Mouse (Mus musculus) ES-Bruce4 (cell line): ENCODE data around the gene Ptpn1. TPM values are rescaled to one million over a fixed set of nuclear protein-coding genes. Genes with fewer than 3 reads are reported as not detected.

ENCODE experiments used
- H3K27ac ChIP-seq: 2 replicates; pipeline ENCODE4 v1.5.1; 2012; ENCODE audit warnings: low read length, inconsistent platforms; ENCODE audit not compliant: insufficient read depth
- H3K27me3 ChIP-seq: 2 replicates; pipeline ENCODE4 v1.6.1; 2012; ENCODE audit warnings: mild to moderate bottlenecking, low read length, inconsistent platforms; ENCODE audit not compliant: control insufficient read depth, poor library complexity, insufficient read depth, severe bottlenecking
- H3K36me3 ChIP-seq: 2 replicates; pipeline ENCODE4 v1.6.1; 2012; ENCODE audit warnings: inconsistent platforms, mild to moderate bottlenecking, low read length, moderate library complexity; ENCODE audit not compliant: control insufficient read depth, poor library complexity, insufficient read depth, severe bottlenecking
- H3K4me1 ChIP-seq: one replicate; pipeline ENCODE4 v1.8.1; 2011; ENCODE audit warnings: low read length; ENCODE audit not compliant: control insufficient read depth, insufficient read depth
- H3K4me3 ChIP-seq: 2 replicates; pipeline ENCODE4 v1.5.1; 2011; ENCODE audit warnings: low read depth, mild to moderate bottlenecking, low read length
- H3K9ac ChIP-seq: 2 replicates; pipeline ENCODE4 v1.6.1; 2012; ENCODE audit warnings: low read depth, mild to moderate bottlenecking, inconsistent platforms; ENCODE audit not compliant: poor library complexity, severe bottlenecking
- H3K9me3 ChIP-seq: replicated peaks from 2 replicates; pipeline ENCODE4 v1.6.1; 2012; ENCODE audit warnings: mild to moderate bottlenecking, low read length, inconsistent platforms; ENCODE audit not compliant: control insufficient read depth, poor library complexity, insufficient read depth, severe bottlenecking
- CTCF ChIP-seq: IDR thresholded peaks from one replicate; pipeline ENCODE4 v1.8.1; 2011; ENCODE audit warnings: low read depth, low read length
- EP300 ChIP-seq: IDR thresholded peaks from 2 replicates; pipeline ENCODE4 v1.6.1; 2011; ENCODE audit warnings: low read depth, low read length; ENCODE audit not compliant: insufficient read depth
- POLR2A ChIP-seq: IDR thresholded peaks from one replicate; pipeline ENCODE4 v1.8.1; 2011; ENCODE audit warnings: low read length; ENCODE audit not compliant: insufficient read depth
- polyA plus RNA-seq: library from polyadenylated mRNA; stranded (reverse); fragments of >200 nt; gene quantifications from 2 replicates; pipeline ENCODE4 v1.2.4, GENCODE M21; 2011; ENCODE audit warnings: low read depth; ENCODE audit not compliant: missing spikeins, insufficient read depth, insufficient read length

Ptpn1 gene
- polyA plus RNA-seq, 1 experiment = 51.3 TPM

- Histone ChIP-seq H3K9me3 (no peaks in the 10 kb centered on the region), H3K4me1 (peaks cover 2% of the 10 kb centered on the region), H3K27me3 (no peaks in the 10 kb centered on the region), H3K9ac (no peak overlapping the region), H3K4me3 (no peak overlapping the region), H3K36me3 (no peaks in the 10 kb centered on the region), H3K27ac (no peak overlapping the region)
- TF ChIP-seq POLR2A (no peak), CTCF (no peak), EP300 (no peak)
Observed at GRCm38 (mm10) chr2:167935956-167936355, 4.1 kb downstream of the Ptpn1 start.

DNA sequence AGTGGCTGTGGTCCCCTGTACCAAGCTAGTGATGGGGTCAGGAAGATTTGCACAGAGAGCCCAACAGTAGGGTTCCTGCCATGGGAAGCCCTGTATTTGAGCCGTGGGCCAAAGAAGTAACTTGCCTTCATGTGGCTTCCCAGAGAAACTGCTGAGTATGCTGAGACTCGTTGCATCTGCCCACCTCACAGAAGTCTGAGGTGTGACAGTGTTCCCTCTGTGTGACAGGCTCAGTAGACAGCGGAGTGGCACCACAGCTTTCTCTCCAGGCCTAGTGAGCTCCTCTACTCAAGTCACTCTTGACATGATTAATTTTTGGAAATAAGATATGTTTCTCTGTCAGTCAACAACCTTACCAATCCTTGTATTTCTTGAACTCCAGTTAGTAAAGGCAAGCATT, 6.9 kb downstream of the Ptpn1 start:
- peaks cover 4% of the 10 kb centered on the region for H3K4me1 ChIP-seq
- no peak overlapping the region for H3K4me3 ChIP-seq

GRCm38 (mm10) chr2:167939204-167939603, 7.3 kb downstream of the Ptpn1 start:
- Histone ChIP-seq H3K9ac (no peak overlapping the region), H3K4me1 (peaks cover 4% of the 10 kb centered on the region), H3K9me3 (no peaks in the 10 kb centered on the region), H3K36me3 (no peaks in the 10 kb centered on the region), H3K27me3 (no peaks in the 10 kb centered on the region), H3K4me3 (no peak overlapping the region), H3K27ac (no peak overlapping the region)
- TF ChIP-seq POLR2A (no peak), CTCF (no peak), EP300 (no peak)

More for the DNA sequence above, 6.9 kb downstream of the Ptpn1 start:
- Histone ChIP-seq H3K27me3 (no peaks in the 10 kb centered on the region), H3K27ac (no peak overlapping the region), H3K9me3 (no peaks in the 10 kb centered on the region), H3K36me3 (no peaks in the 10 kb centered on the region), H3K9ac (no peak overlapping the region)
- TF ChIP-seq POLR2A = no peak

- Histone ChIP-seq H3K9me3 (no peaks in the 10 kb centered on the region), H3K4me3 (no peak overlapping the region), H3K27ac (no peak overlapping the region), H3K4me1 (peaks cover 4% of the 10 kb centered on the region), H3K27me3 (no peaks in the 10 kb centered on the region), H3K36me3 (no peaks in the 10 kb centered on the region), H3K9ac (no peak overlapping the region)
- TF ChIP-seq POLR2A (no peak), CTCF (no peak), EP300 (no peak)
Observed at GRCm38 (mm10) chr2:167939632-167940399, 8.0 kb downstream of the Ptpn1 start.

- Histone ChIP-seq H3K4me3 (no peak overlapping the region), H3K4me1 (peaks cover 4% of the 10 kb centered on the region), H3K9ac (no peak overlapping the region), H3K27me3 (no peaks in the 10 kb centered on the region), H3K27ac (no peak overlapping the region), H3K9me3 (no peaks in the 10 kb centered on the region), H3K36me3 (no peaks in the 10 kb centered on the region)
- TF ChIP-seq POLR2A (no peak), CTCF (no peak), EP300 (no peak)
Observed at GRCm38 (mm10) chr2:167940636-167941035, 8.8 kb downstream of the Ptpn1 start.

DNA sequence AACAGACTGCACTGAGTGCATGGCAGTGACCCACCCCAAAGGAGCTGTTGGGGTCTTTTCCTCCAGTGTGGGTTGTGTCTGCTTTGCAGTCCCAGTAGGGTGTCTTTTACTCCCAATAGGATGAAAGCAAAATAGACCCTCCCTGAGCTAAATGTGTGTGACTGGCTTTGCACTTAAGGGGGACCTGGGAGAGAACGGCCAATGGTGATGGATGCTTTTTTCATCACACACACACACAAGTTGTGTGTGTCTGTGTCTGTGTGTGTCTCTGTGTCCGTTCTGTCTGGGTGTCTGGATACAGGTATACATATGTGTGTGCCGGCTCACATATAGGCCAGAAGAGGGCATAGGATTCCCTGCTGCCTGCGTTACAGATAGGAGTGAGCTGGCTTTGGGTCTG, 9.5 kb downstream of the Ptpn1 start:
- Histone ChIP-seq H3K4me1 (peaks cover 4% of the 10 kb centered on the region), H3K27ac (no peak overlapping the region), H3K9ac (no peak overlapping the region)

More for the DNA sequence above, 9.5 kb downstream of the Ptpn1 start:
- Histone ChIP-seq H3K27me3 (no peaks in the 10 kb centered on the region), H3K36me3 (no peaks in the 10 kb centered on the region), H3K9me3 (no peaks in the 10 kb centered on the region), H3K4me3 (no peak overlapping the region)
- no peak for TF ChIP-seq CTCF
- TF ChIP-seq POLR2A = no peak
- no peak for TF ChIP-seq EP300
